Mouse (Mus musculus): ENCODE results near the gene Hoxd1.

GRCm38 (mm10) chr2:74722949-74723348 lies 39.8 kb upstream of the Hoxd1 start:
- no peak for TF ChIP-seq CTCF (IDR thresholded peaks at IDR 0.05; ENCODE audit: low read depth)
- TF ChIP-seq EP300 (optimal IDR thresholded peaks at IDR 0.05), result no peak
